Mouse (Mus musculus) heart, embryonic 16.5 days (tissue): ENCODE measurements around the gene Piwil4. TPM values are rescaled to one million over a fixed set of nuclear protein-coding genes. Genes with fewer than 3 reads are reported as not detected.
A peak's percentile ranks its signal among the peaks of the same experiment; 100 is the strongest.

Source experiments
- ATAC-seq: fragments of 200-750 bp; cut with Nextera tagmentation; replicated peaks from 2 replicates; pipeline ENCODE4 v1.8.0; 2017; ENCODE audit warnings: moderate number of reproducible peaks; ENCODE audit not compliant: insufficient read depth, low FRiP score; ENCODE audit errors: extremely low read depth
- H3K27ac ChIP-seq: fragments of 300-500 bp; sonication (generic); 2 replicates; pipeline ENCODE4 v1.5.1; 2014; ENCODE audit warnings: mild to moderate bottlenecking, low read length, control low read depth, moderate library complexity
- H3K27me3 ChIP-seq: fragments of 300-500 bp; sonication (generic); 2 replicates; pipeline ENCODE4 v1.6.1; 2014; ENCODE audit warnings: low read length, mixed read lengths; ENCODE audit not compliant: control insufficient read depth, insufficient read depth
- H3K36me3 ChIP-seq: fragments of 300-500 bp; sonication (generic); 2 replicates; pipeline ENCODE4 v1.6.1; 2014; ENCODE audit not compliant: control insufficient read depth, insufficient read depth
- H3K4me1 ChIP-seq: fragments of 300-500 bp; sonication (generic); 2 replicates; pipeline ENCODE4 v1.6.1; 2014; ENCODE audit warnings: low read length, mixed read lengths; ENCODE audit not compliant: control insufficient read depth, insufficient read depth
- H3K4me2 ChIP-seq: fragments of 300-500 bp; sonication (generic); 2 replicates; pipeline ENCODE4 v1.6.1; 2014; ENCODE audit warnings: low read depth, mild to moderate bottlenecking, control low read depth, low read length
- H3K4me3 ChIP-seq: fragments of 300-500 bp; sonication (generic); 2 replicates; pipeline ENCODE4 v1.5.1; 2014; ENCODE audit warnings: mild to moderate bottlenecking, control low read depth, low read length
- H3K9ac ChIP-seq: fragments of 300-500 bp; sonication (generic); 2 replicates; pipeline ENCODE4 v1.6.1; 2014; ENCODE audit warnings: low read length, control low read depth
- H3K9me3 ChIP-seq: fragments of 300-500 bp; sonication (generic); replicated peaks from 2 replicates; pipeline ENCODE4 v1.6.1; 2016; ENCODE audit warnings: low read length; ENCODE audit not compliant: control insufficient read depth
- WGBS: fragments of 180-500 bp; shearing (Covaris S2); extraction: QIAGEN DNeasy Blood & Tissue Kit; methylation state at CpG from one replicate; pipeline ENCODE4 v1.1.7; 2014; 5-methylcytosine and 5-hydroxymethylcytosine counted together
- polyA plus RNA-seq: library from polyadenylated mRNA; unstranded; fragments of >200 nt; fragmentation: Nextera tagmentation; extraction: Ambion mirVana; gene quantifications from 2 replicates; pipeline ENCODE4 v1.2.1, GENCODE M21; 2015

Gene Piwil4
- polyA plus RNA-seq, result 0.17 and 0.22 TPM in 2 replicates

DNA sequence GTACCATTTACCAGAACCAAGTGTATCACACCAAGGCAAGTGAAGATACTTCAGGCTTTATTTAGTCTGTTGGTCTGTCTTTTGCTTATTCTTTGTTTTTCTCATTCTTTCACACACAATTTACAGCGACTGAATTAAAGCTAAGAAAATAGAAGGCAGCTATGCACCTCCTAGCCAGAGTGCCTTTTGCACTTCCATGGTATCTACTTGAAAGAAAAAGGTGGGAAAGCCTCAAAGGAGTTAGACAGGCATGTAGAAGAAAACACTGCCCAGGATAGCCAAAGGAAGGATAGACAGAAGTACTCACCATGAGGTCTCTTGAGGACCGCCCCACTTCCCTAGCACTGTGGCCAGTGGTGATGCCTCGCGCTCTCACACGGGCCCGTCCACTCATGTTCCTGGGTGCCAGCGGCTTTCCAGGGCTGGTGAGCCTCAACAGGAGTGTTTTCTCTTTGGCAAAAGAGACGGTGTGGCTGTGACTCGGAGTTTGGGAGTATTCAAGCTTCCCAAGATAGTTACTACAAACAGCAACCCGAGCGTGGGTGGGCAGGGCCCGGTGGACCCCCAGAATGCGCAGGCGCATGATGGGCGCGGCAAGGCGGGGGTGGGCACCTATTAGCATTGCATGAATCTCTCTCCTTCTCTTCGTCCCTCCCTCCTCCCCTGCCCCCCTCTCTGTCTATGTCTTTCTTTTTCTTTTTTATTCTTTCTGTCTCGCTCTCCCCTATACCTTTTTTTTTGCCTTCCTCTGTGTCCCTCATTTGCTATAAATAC, at the start of gene Piwil4:
TSS of gene Piwil4 (minus strand) at position 583 of the 774 bp plus-strand sequence.
- no peak for ATAC-seq
- H3K4me2 ChIP-seq, result no peak within 1 kb of the TSS
- 82% methylated on average over 19 of the region's 19 CpGs for WGBS
- H3K9me3 ChIP-seq, result no peaks in the 10 kb centered on the region
- no peak within 1 kb of the TSS for H3K4me3 ChIP-seq
- H3K36me3 ChIP-seq, result no peaks in the 10 kb centered on the region
- no peak within 1 kb of the TSS for H3K27ac ChIP-seq
- H3K4me1 ChIP-seq, result no peaks in the 10 kb centered on the region
- H3K27me3 ChIP-seq, result 0 out of 2 replicates have a peak, but pooled peaks cover 2% of the 10 kb centered on the region
- no peak within 1 kb of the TSS for H3K9ac ChIP-seq

DNA sequence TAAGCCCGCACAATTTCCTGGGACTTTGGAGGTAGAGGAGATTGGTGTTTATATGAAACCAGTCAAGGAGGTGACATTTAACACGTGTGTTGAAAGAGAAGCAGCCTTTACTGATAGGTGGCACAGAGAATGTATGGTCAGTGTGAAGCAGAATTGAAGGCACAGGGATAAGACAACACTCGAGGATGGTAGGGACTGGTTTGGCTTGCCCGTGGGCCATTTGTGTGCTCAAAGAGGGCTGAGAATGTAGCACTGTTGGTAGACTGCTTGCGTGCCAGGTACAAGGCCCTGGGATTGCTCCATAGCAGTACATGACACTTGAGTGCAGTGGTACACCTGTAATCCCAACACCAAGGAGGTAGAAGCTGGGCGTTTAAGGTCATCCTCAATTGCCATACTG, 46.8 kb upstream of the Piwil4 start:
- H3K27me3 ChIP-seq, result no peaks in the 10 kb centered on the region
- H3K4me1 ChIP-seq, result peaks cover 9% of the 10 kb centered on the region
- H3K9me3 ChIP-seq, result no peaks in the 10 kb centered on the region
- H3K4me2 ChIP-seq, result no peak overlapping the region
- no peak overlapping the region for H3K9ac ChIP-seq
- H3K4me3 ChIP-seq, result no peak overlapping the region
- no peak for ATAC-seq
- WGBS, result 86% methylated on average over 6 of the region's 6 CpGs
- H3K36me3 ChIP-seq, result peaks cover 7% of the 10 kb centered on the region
- H3K27ac ChIP-seq, result no peak overlapping the region

DNA sequence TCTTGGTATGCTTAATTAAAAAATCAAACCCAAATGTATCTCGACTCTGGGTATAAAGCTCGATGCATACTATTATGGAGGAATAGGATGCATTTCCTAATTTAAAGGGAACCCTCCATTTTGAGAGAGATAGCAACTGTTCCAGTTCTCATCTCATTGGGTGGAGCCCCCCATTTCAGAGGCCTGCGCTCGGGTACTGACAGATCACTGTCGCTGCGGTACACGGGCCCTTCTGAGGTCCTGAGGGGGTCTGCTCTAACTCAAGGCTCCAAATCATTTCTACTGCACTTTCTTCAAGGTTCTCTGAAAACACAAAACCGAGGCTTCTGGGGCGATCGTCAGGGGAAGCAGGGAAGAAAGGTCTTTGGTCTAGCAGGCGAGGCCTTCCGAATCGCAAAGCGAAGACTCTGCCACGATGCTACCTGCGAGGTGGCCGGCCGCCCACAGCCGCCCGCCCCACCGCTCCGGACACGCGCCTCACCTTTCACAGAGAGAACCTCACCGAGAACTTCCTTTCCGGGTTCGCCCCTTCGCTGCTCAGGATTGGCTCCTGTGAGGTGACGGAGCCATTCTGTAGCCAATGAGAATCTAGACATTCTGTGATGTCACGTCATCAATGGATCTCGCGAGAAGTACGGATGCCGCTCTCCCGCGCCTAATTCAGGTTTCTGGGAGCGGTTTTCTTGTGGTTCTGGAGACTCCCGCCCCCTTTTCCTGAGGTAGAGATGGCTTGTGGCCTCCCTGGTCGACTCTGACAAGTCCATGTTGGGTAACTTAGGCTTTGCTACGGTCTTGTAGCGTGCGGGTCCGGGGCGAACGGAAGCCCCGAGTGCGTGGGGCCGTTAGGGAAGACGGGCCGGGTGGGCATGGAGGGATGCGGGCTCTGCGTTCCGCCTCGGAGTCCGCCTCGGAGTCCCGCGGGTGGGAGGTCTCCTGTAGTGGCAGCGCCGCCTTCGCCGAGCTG, 43.8 kb upstream of the Piwil4 start, which contains the start of the genes Mre11a and Ankrd49:
TSS of gene Mre11a (plus strand) at position 616 of the 964 bp plus-strand sequence.
TSS of gene Ankrd49 (minus strand) at position 818 of the 964 bp plus-strand sequence.
- Histone ChIP-seq H3K9ac (peak within 1 kb of the TSS; percentile 90), H3K4me2 (peak within 1 kb of the TSS; percentile 97), H3K4me3 (peak within 1 kb of the TSS; percentile 74), H3K36me3 (peaks cover 21% of the 10 kb centered on the region), H3K9me3 (no peaks in the 10 kb centered on the region), H3K27ac (peak within 1 kb of the TSS; percentile 92), H3K4me1 (peaks cover 9% of the 10 kb centered on the region), H3K27me3 (no peaks in the 10 kb centered on the region)
- ATAC-seq, result peak; percentile 100
- WGBS, result under 1% methylated on average over 62 of the region's 62 CpGs

DNA sequence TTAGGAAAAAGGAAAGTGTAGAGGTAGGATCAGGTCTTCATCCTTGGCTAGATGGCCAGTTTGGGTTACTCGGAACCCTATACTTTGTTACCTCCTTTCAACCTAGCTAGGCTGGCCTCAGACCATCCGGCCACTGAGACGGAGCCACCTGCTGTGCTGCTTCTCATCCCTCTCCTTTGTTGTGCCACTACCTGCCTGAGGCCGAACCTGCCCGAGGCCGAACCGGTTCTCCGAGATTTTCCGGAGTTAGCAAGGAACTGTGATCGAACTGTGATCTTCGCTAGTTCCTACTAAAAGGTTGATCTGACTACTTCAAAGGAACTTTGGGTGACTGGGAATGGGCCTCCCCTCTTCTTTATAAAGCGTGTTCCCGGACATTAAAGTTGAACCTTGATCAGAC, 37.8 kb upstream of the Piwil4 start:
- no peak overlapping the region for H3K4me2 ChIP-seq

DNA sequence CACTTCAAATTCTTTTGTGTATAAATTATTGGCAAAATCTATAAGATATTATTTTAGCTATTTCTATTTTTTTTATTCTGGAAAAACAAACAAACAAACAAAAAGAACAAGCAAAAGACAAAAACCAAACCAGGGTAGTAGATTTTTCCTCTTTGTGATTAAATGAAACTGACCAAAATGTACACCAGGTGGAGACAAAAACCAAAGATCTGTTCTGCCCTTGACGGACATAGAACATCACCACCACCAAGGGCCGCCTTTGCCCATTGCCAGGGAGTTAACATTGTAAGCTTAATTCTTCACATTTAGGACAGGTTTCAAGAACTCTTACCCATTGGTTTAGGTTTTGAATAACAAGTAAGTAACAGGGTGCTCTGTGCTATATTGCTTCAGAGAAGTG, 33.3 kb upstream of the Piwil4 start:
- H3K4me1 ChIP-seq, result peaks cover 4% of the 10 kb centered on the region; the same call in 1 of the 2 replicates
- H3K27me3 ChIP-seq, result peaks cover 11% of the 10 kb centered on the region
- WGBS, result 33% methylated on average over 2 of the region's 2 CpGs
- no peak for ATAC-seq
- H3K9me3 ChIP-seq, result no peaks in the 10 kb centered on the region
- H3K27ac ChIP-seq, result no peak overlapping the region
- H3K9ac ChIP-seq, result no peak overlapping the region
- H3K4me2 ChIP-seq, result no peak overlapping the region
- no peak overlapping the region for H3K4me3 ChIP-seq
- H3K36me3 ChIP-seq, result no peaks in the 10 kb centered on the region

More for the DNA sequence above, 37.8 kb upstream of the Piwil4 start:
- no peak overlapping the region for H3K9ac ChIP-seq
- H3K4me3 ChIP-seq, result no peak overlapping the region
- no peaks in the 10 kb centered on the region for H3K4me1 ChIP-seq
- peaks cover 21% of the 10 kb centered on the region for H3K36me3 ChIP-seq
- no peaks in the 10 kb centered on the region for H3K27me3 ChIP-seq
- ATAC-seq, result no peak
- no peak overlapping the region for H3K27ac ChIP-seq
- 47% methylated on average over 13 of the region's 13 CpGs for WGBS
- no peaks in the 10 kb centered on the region for H3K9me3 ChIP-seq

DNA sequence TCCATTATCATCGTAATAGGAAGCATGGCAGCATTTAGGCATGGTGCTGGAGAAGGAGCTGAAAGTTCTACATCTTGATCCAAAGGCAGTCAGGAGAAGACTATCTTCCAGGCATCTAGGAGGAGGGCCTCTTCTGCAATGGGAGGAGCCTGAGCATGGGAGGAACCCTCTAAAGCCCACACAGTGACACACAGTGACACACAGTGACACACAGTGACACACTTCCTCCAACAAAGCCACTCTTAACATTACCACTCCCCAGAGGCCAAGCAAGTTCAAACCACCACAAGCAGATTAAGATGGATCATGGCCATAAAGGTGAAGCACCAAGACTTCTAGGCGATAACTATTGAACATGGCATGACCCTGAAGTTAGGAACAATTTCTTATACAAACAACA, 31.5 kb upstream of the Piwil4 start:
- no peak overlapping the region for H3K4me3 ChIP-seq
- H3K9me3 ChIP-seq, result no peaks in the 10 kb centered on the region
- H3K9ac ChIP-seq, result no peak overlapping the region
- H3K27ac ChIP-seq, result no peak overlapping the region
- no peak for ATAC-seq
- no peaks in the 10 kb centered on the region for H3K36me3 ChIP-seq
- H3K4me1 ChIP-seq, result peaks cover 4% of the 10 kb centered on the region; the same call in 1 of the 2 replicates
- peaks cover 18% of the 10 kb centered on the region for H3K27me3 ChIP-seq
- H3K4me2 ChIP-seq, result no peak overlapping the region
- WGBS, result 78% methylated on average over 2 of the region's 2 CpGs

DNA sequence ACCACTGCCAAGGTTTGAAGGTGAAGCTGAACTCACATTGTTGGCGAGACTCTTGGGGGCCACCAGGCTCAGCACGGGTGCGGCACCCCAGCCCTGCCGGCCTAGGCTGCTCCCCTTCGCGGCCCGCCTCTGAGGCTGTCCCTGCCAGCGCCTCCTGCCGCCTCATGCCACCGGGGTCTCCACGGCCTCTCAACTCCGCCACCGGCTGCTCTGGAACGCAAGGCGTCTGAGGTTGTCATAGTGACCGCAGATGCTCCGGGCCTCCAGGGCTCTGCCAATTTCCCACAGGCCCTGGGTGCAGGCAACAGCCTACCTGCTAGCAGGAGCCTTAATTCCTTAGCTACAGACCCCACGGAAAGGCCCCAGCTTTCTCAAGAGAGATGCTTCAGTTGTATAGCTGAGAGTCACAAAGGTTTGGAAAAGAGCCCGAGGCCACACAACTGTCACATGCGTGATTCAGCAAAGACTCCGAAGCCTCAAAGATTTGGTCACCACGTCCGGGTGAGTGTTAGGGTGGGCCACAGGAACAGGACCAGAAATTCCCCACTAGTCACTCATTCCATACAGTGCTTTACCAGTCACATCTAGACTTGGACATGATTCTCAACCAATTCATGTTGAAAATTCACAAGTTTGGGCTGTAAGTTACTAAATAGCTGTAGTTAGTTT, 30.4 kb upstream of the Piwil4 start, which contains the start of gene 1700012B09Rik:
TSS of gene 1700012B09Rik (minus strand) at position 228 of the 669 bp plus-strand sequence.
- no peak within 1 kb of the TSS for H3K4me3 ChIP-seq
- H3K36me3 ChIP-seq, result no peaks in the 10 kb centered on the region
- ATAC-seq, result no peak
- peaks cover 21% of the 10 kb centered on the region for H3K27me3 ChIP-seq
- H3K9me3 ChIP-seq, result no peaks in the 10 kb centered on the region
- WGBS, result 19% methylated on average over 23 of the region's 23 CpGs
- H3K27ac ChIP-seq, result no peak within 1 kb of the TSS
- peaks cover 4% of the 10 kb centered on the region; the same call in 1 of the 2 replicates for H3K4me1 ChIP-seq
- no peak within 1 kb of the TSS for H3K9ac ChIP-seq
- no peak within 1 kb of the TSS for H3K4me2 ChIP-seq

DNA sequence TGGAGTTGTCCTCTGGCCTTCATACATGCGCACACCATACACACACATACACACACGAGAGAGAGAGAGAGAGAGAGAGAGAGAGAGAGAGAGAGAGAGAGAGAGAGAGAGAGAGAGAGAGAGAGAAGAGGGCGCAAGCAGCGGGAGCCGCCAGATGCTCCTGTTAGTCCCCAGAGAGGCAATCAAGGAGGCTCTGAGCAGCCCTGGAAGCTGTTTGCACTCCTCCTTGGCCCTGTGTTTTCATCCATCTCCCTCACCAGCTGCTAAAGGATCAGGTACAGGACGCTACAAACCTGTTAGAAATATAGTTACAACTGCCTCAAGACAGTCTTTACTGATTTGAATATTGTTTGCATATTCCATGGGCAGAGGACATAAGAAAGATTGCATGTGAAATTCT, 29.3 kb upstream of the Piwil4 start:
- Histone ChIP-seq H3K4me1 (peaks cover 4% of the 10 kb centered on the region; the same call in 1 of the 2 replicates), H3K4me2 (no peak overlapping the region), H3K36me3 (no peaks in the 10 kb centered on the region), H3K9me3 (no peaks in the 10 kb centered on the region), H3K9ac (no peak overlapping the region), H3K4me3 (no peak overlapping the region), H3K27ac (no peak overlapping the region), H3K27me3 (peaks cover 21% of the 10 kb centered on the region)
- 37% methylated on average over 5 of the region's 6 CpGs for WGBS
- ATAC-seq, result no peak
